Mouse (Mus musculus) liver, embryonic 18 days (tissue): Measurements from ENCODE around the gene Ywhae. TPM values are rescaled to one million over a fixed set of nuclear protein-coding genes. Genes with fewer than 3 reads are reported as not detected.

ENCODE experiments used
- polyA plus RNA-seq: library from polyadenylated mRNA; depleted of rRNA; stranded (reverse); fragments of >200 nt; gene quantifications from 2 replicates; pipeline ENCODE4 v1.2.3, GENCODE M21; 2012; rRNA removed

Gene Ywhae
- 167 and 177 TPM in 2 replicates for polyA plus RNA-seq

GRCm38 (mm10) chr11:75732434-75733226, at the start of gene Ywhae:
Ywhae (plus strand) TSS chr11:75732869.

GRCm38 (mm10) chr11:75796029-75796445, 63.4 kb downstream of the Ywhae start, which contains the start of gene Doc2b:
Doc2b (minus strand) TSS chr11:75796049.

Other genes with a start within 250 kb of the Ywhae start
- gene Prpf8, start 246.1 kb upstream of the Ywhae start, polyA plus RNA-seq, result 27.8 and 32.4 TPM in 2 replicates
- 8.7 and 9.7 TPM in 2 replicates for gene Rilp, start 222.8 kb upstream of the Ywhae start, polyA plus RNA-seq
- gene Scarf1, start 219.3 kb upstream of the Ywhae start, polyA plus RNA-seq, result 4.7 and 4.8 TPM in 2 replicates
- 3.7 and 4.3 TPM in 2 replicates for gene Slc43a2, start 201.2 kb upstream of the Ywhae start, polyA plus RNA-seq
- 31.1 and 31.4 TPM in 2 replicates for gene Pitpna, start 144.8 kb upstream of the Ywhae start, polyA plus RNA-seq
- 16.7 and 18.8 TPM in 2 replicates for gene Inpp5k, start 101.9 kb upstream of the Ywhae start, polyA plus RNA-seq
- gene Myo1c, start 82.4 kb upstream of the Ywhae start, polyA plus RNA-seq, result 31.0 and 38.8 TPM in 2 replicates
- 23.2 and 23.9 TPM in 2 replicates for gene Crk, start 53.6 kb upstream of the Ywhae start, polyA plus RNA-seq
- gene Doc2b, start 63.2 kb downstream of the Ywhae start, polyA plus RNA-seq, result 0.01 and 0.02 TPM in 2 replicates
- gene Rph3al, start 205.6 kb downstream of the Ywhae start, polyA plus RNA-seq, result 1.0 and 1.1 TPM in 2 replicates